Mouse (Mus musculus) neural tube, embryonic 12.5 days (tissue): Measurements from ENCODE around the gene Gnat3. TPM values are rescaled to one million over a fixed set of nuclear protein-coding genes. Genes with fewer than 3 reads are reported as not detected.

Source experiments
- ATAC-seq: fragments of 200-750 bp; cut with Nextera tagmentation; 2 replicates; pipeline ENCODE4 v1.8.0; 2017; ENCODE audit warnings: low read depth, mild to moderate bottlenecking, moderate TSS enrichment, moderate library complexity; ENCODE audit not compliant: low FRiP score
- H3K27ac ChIP-seq: fragments of 300-500 bp; sonication (generic); 2 replicates; pipeline ENCODE4 v1.5.1; 2016
- H3K27me3 ChIP-seq: fragments of 300-500 bp; sonication (generic); replicated peaks from 2 replicates; pipeline ENCODE4 v1.6.1; 2016; ENCODE audit warnings: mild to moderate bottlenecking
- H3K36me3 ChIP-seq: fragments of 300-500 bp; sonication (generic); 2 replicates; pipeline ENCODE4 v1.6.1; 2016; ENCODE audit warnings: mild to moderate bottlenecking
- H3K4me1 ChIP-seq: fragments of 300-500 bp; sonication (generic); 2 replicates; pipeline ENCODE4 v1.6.1; 2016
- H3K4me2 ChIP-seq: fragments of 300-500 bp; sonication (generic); replicated peaks from 2 replicates; pipeline ENCODE4 v1.6.1; 2016; ENCODE audit warnings: mild to moderate bottlenecking
- H3K4me3 ChIP-seq: fragments of 300-500 bp; sonication (generic); 2 replicates; pipeline ENCODE4 v1.5.1; 2016
- H3K9ac ChIP-seq: fragments of 300-500 bp; sonication (generic); 2 replicates; pipeline ENCODE4 v1.6.1; 2016; ENCODE audit warnings: mild to moderate bottlenecking
- H3K9me3 ChIP-seq: fragments of 300-500 bp; sonication (generic); 2 replicates; pipeline ENCODE4 v1.6.1; 2016; ENCODE audit warnings: mild to moderate bottlenecking
- WGBS: fragments of 180-500 bp; shearing (Covaris S2); methylation state at CpG from one replicate; pipeline ENCODE4 v1.1.7; 2016; 5-methylcytosine and 5-hydroxymethylcytosine counted together
- polyA plus RNA-seq: library from polyadenylated mRNA; unstranded; fragments of >200 nt; fragmentation: Nextera tagmentation; extraction: Ambion mirVana; gene quantifications from 2 replicates; pipeline ENCODE4 v1.2.1, GENCODE M21; 2016

Gene Gnat3
- polyA plus RNA-seq, 1 experiment from 2014 or later: 2.8 TPM

- H3K4me1 ChIP-seq: no peaks in the 10 kb centered on the region
- no peak overlapping the region for H3K27ac ChIP-seq
- H3K9ac ChIP-seq: no peak overlapping the region
- WGBS: 75% methylated on average over 5 of the region's 5 CpGs
- H3K36me3 ChIP-seq: no peaks in the 10 kb centered on the region
- no peak for ATAC-seq
- H3K27me3 ChIP-seq: no peaks in the 10 kb centered on the region
- no peak overlapping the region for H3K4me3 ChIP-seq
- no peak overlapping the region for H3K4me2 ChIP-seq
- H3K9me3 ChIP-seq: no peaks in the 10 kb centered on the region
Measured at GRCm38 (mm10) chr5:17980501-17981121, 18.3 kb downstream of the Gnat3 start.

DNA sequence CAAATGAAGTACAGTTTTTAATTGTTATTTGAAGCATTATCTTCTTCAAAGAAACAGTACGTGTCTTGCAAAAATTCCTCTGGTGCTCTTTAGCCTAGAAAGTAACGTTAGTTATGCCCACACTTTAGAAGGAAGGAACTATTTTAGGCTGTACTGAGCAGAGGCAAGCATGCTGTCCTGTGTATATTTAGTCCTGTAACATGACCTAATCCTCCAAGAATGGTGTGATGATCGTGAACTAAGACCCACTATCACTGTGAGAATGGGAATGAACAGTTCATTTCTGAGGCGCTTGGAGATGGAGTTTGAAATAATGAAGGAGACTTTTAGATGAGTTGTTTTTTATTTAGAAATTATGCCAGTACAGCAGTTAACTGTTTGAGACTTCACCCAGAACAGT is 20.4 kb downstream of the Gnat3 start:
- whole genome bisulfite sequencing: 82% methylated on average over 4 of the region's 4 CpGs
- H3K9me3 ChIP-seq: no peaks in the 10 kb centered on the region
- H3K4me1 ChIP-seq: no peaks in the 10 kb centered on the region
- H3K27me3 ChIP-seq: no peaks in the 10 kb centered on the region
- no peaks in the 10 kb centered on the region for H3K36me3 ChIP-seq
- no peak overlapping the region for H3K4me2 ChIP-seq
- H3K4me3 ChIP-seq: no peak overlapping the region
- no peak overlapping the region for H3K9ac ChIP-seq
- no peak for ATAC-seq
- no peak overlapping the region for H3K27ac ChIP-seq

- ATAC-seq: no peak
- no peaks in the 10 kb centered on the region for H3K36me3 ChIP-seq
- 78% methylated on average over 3 of the region's 3 CpGs for WGBS
- H3K9me3 ChIP-seq: no peaks in the 10 kb centered on the region
- no peaks in the 10 kb centered on the region for H3K27me3 ChIP-seq
- no peaks in the 10 kb centered on the region for H3K4me1 ChIP-seq
- H3K9ac ChIP-seq: no peak overlapping the region
- no peak overlapping the region for H3K4me3 ChIP-seq
- H3K27ac ChIP-seq: no peak overlapping the region
- H3K4me2 ChIP-seq: no peak overlapping the region
Measured at GRCm38 (mm10) chr5:17984522-17984921, 22.2 kb downstream of the Gnat3 start.

DNA sequence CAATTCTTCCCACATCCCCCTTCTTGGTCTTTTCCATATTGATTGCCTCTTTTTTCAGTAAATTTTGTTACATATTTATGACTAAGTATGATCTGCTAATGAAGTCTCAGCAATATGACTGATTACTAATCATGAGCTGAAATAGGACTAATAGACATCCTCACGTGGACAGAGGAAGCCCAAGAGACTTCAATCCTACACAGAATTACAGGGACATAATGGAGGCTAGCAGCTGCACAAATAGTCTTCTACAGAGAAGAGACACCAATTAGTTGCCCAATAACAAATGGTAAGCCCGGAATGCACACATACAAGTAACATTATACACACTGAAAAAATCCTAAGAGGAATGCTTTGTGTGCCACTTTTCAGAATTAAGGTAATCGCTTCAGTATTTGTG is 24.3 kb downstream of the Gnat3 start:
- Histone ChIP-seq H3K4me1 (no peaks in the 10 kb centered on the region), H3K9ac (no peak overlapping the region), H3K9me3 (no peaks in the 10 kb centered on the region), H3K4me3 (no peak overlapping the region), H3K27ac (no peak overlapping the region), H3K4me2 (no peak overlapping the region), H3K27me3 (no peaks in the 10 kb centered on the region), H3K36me3 (no peaks in the 10 kb centered on the region)
- 66% methylated on average over 3 of the region's 3 CpGs for WGBS
- ATAC-seq: no peak

GRCm38 (mm10) chr5:17990618-17991017 is 28.3 kb downstream of the Gnat3 start:
- H3K9ac ChIP-seq: no peak overlapping the region
- no peaks in the 10 kb centered on the region for H3K27me3 ChIP-seq
- no peaks in the 10 kb centered on the region for H3K9me3 ChIP-seq
- H3K36me3 ChIP-seq: no peaks in the 10 kb centered on the region
- no peak overlapping the region for H3K27ac ChIP-seq
- ATAC-seq: no peak
- 81% methylated on average over 6 of the region's 6 CpGs for WGBS
- no peak overlapping the region for H3K4me2 ChIP-seq
- H3K4me1 ChIP-seq: no peaks in the 10 kb centered on the region
- no peak overlapping the region for H3K4me3 ChIP-seq

GRCm38 (mm10) chr5:17999570-17999969 is 37.2 kb downstream of the Gnat3 start:
- Histone ChIP-seq H3K4me3 (no peak overlapping the region), H3K27ac (no peak overlapping the region), H3K4me2 (no peak overlapping the region), H3K36me3 (no peaks in the 10 kb centered on the region), H3K4me1 (no peaks in the 10 kb centered on the region), H3K9ac (no peak overlapping the region), H3K9me3 (no peaks in the 10 kb centered on the region), H3K27me3 (no peaks in the 10 kb centered on the region)
- whole genome bisulfite sequencing: 81% methylated on average over 2 of the region's 2 CpGs
- no peak for ATAC-seq

DNA sequence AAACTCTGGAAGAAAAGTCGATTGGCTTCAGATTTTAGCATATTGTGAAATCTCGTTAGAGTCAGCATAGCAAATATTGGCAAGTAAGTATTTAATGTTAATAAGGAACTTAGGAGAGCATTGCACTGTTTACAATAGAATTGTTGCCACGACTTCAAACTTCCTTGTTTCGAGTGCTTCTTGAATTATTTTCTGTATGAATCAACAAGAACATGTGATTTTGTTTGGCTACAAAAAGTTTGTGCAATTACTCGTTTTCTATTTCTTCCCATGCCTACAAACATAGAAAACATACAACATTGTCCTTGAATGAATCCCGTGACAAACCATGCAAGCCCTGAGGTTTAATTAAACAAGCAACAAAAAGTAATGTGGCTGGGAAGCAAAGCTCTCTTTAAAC is 37.8 kb downstream of the Gnat3 start:
- H3K36me3 ChIP-seq: no peaks in the 10 kb centered on the region
- WGBS: 72% methylated on average over 6 of the region's 6 CpGs
- H3K27ac ChIP-seq: no peak overlapping the region
- no peak overlapping the region for H3K9ac ChIP-seq
- no peaks in the 10 kb centered on the region for H3K27me3 ChIP-seq
- no peaks in the 10 kb centered on the region for H3K4me1 ChIP-seq
- H3K9me3 ChIP-seq: no peaks in the 10 kb centered on the region
- no peak for ATAC-seq
- no peak overlapping the region for H3K4me3 ChIP-seq
- no peak overlapping the region for H3K4me2 ChIP-seq

DNA sequence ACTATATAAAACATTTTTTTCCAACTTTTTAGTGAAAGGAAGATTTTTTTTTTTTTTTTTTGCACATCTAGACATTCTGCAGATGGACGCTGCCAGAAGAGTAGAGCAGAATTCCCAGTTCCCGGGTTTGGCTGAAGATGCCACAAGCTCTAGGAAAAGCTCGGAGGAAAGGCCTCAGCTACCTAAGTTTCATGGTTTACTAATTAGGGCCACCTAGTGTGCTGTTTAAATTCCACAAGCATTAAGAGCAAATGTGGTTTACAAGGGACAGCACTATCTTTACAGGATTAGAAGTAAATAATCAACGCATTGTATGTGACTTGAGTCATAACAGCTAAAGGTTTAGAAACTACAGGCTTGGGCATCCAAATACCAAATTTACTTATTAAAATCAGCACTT is 39.3 kb downstream of the Gnat3 start:
- Histone ChIP-seq H3K27ac (no peak overlapping the region), H3K4me3 (no peak overlapping the region), H3K9me3 (no peaks in the 10 kb centered on the region), H3K9ac (no peak overlapping the region), H3K36me3 (no peaks in the 10 kb centered on the region), H3K4me2 (no peak overlapping the region), H3K27me3 (no peaks in the 10 kb centered on the region), H3K4me1 (no peaks in the 10 kb centered on the region)
- 47% methylated on average over 4 of the region's 4 CpGs for WGBS
- no peak for ATAC-seq

GRCm38 (mm10) chr5:18003675-18004074 is 41.3 kb downstream of the Gnat3 start:
- H3K36me3 ChIP-seq: no peaks in the 10 kb centered on the region
- H3K9ac ChIP-seq: no peak overlapping the region
- no peak for ATAC-seq
- H3K4me2 ChIP-seq: no peak overlapping the region
- H3K27ac ChIP-seq: no peak overlapping the region
- no peaks in the 10 kb centered on the region for H3K27me3 ChIP-seq
- H3K4me3 ChIP-seq: no peak overlapping the region
- no peaks in the 10 kb centered on the region for H3K9me3 ChIP-seq
- no peaks in the 10 kb centered on the region for H3K4me1 ChIP-seq
- 91% methylated on average over 6 of the region's 6 CpGs for WGBS

GRCm38 (mm10) chr5:18004824-18005611 is 42.7 kb downstream of the Gnat3 start:
- no peak overlapping the region for H3K4me2 ChIP-seq
- H3K27me3 ChIP-seq: no peaks in the 10 kb centered on the region
- ATAC-seq: no peak
- H3K9me3 ChIP-seq: no peaks in the 10 kb centered on the region
- H3K9ac ChIP-seq: no peak overlapping the region
- no peaks in the 10 kb centered on the region for H3K4me1 ChIP-seq
- no peak overlapping the region for H3K27ac ChIP-seq
- no peak overlapping the region for H3K4me3 ChIP-seq
- 60% methylated on average over 3 of the region's 3 CpGs for WGBS
- no peaks in the 10 kb centered on the region for H3K36me3 ChIP-seq

GRCm38 (mm10) chr5:18006157-18006556 is 43.8 kb downstream of the Gnat3 start:
- ATAC-seq: no peak
- Histone ChIP-seq H3K9ac (no peak overlapping the region), H3K27ac (no peak overlapping the region), H3K9me3 (no peaks in the 10 kb centered on the region), H3K4me3 (no peak overlapping the region), H3K4me1 (no peaks in the 10 kb centered on the region), H3K36me3 (no peaks in the 10 kb centered on the region), H3K4me2 (no peak overlapping the region), H3K27me3 (no peaks in the 10 kb centered on the region)
- 90% methylated on average over 2 of the region's 2 CpGs for WGBS

GRCm38 (mm10) chr5:18007067-18007466 is 44.7 kb downstream of the Gnat3 start:
- Histone ChIP-seq H3K4me2 (no peak overlapping the region), H3K27me3 (no peaks in the 10 kb centered on the region), H3K27ac (no peak overlapping the region), H3K9ac (no peak overlapping the region), H3K4me3 (no peak overlapping the region), H3K4me1 (no peaks in the 10 kb centered on the region), H3K9me3 (no peaks in the 10 kb centered on the region), H3K36me3 (no peaks in the 10 kb centered on the region)
- no peak for ATAC-seq

DNA sequence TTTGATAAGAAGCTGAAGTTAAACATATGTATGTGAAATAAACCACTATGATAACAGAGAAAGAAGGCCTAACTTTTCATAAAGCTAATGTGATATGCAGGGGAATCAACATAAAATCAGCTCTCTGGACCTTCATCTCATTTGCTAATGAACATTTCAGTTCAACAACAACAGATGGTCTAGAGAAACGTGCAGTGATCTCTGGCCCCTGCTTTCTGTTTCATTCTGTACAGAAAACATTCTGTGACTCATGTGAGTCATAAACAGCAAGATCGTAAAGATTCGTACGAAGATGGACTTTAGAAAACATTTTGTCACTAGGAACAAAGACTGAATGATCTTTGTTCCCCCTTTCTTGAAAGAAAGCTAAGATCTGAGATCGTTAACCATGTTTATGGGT is 48.0 kb downstream of the Gnat3 start:
- Histone ChIP-seq H3K9me3 (no peaks in the 10 kb centered on the region), H3K4me2 (no peak overlapping the region), H3K27me3 (no peaks in the 10 kb centered on the region), H3K27ac (no peak overlapping the region), H3K9ac (no peak overlapping the region), H3K4me3 (no peak overlapping the region), H3K36me3 (no peaks in the 10 kb centered on the region), H3K4me1 (no peaks in the 10 kb centered on the region)
- no peak for ATAC-seq
- 30% methylated on average over 5 of the region's 5 CpGs for WGBS
